Mouse (Mus musculus) MEL (cell line): ENCODE results near the gene Sh3rf3. TPM values are rescaled to one million over a fixed set of nuclear protein-coding genes. Genes with fewer than 3 reads are reported as not detected.

Experiments
- DNase-seq: peaks from one replicate; pipeline ENCODE4 v3.0.0; 2011; ENCODE audit warnings: low read depth, low spot score
- H3K27ac ChIP-seq: 2 replicates; pipeline ENCODE4 v1.5.1; 2012; ENCODE audit warnings: low read depth, mild to moderate bottlenecking, control low read depth, low read length, moderate library complexity; ENCODE audit not compliant: control insufficient read depth
- H3K27me3 ChIP-seq, 2 experiments: fragments of 150-350 bp in 1 of 2; sonication (generic) in 1 of 2; 2 replicates each; pipeline ENCODE4 v1.6.1; 2012; ENCODE audit warnings: low read length in 2 of 2, mild to moderate bottlenecking in 2 of 2, improper control_type of control experiment in 1 of 2, moderate library complexity in 1 of 2; ENCODE audit not compliant: insufficient read depth in 2 of 2, control insufficient read depth in 1 of 2
- H3K36me3 ChIP-seq, 2 experiments: 2 replicates each; pipeline ENCODE4 v1.6.1; 2012 to 2014; ENCODE audit warnings: low read length in 2 of 2, improper control_type of control experiment in 1 of 2, inconsistent platforms in 1 of 2, mild to moderate bottlenecking in 1 of 2; ENCODE audit not compliant: insufficient read depth in 2 of 2, control insufficient read depth in 1 of 2
- H3K4me1 ChIP-seq, 2 experiments: fragments of 150-350 bp in 1 of 2; sonication (generic) in 1 of 2; 2 replicates each; pipeline ENCODE4 v1.6.1; 2012; ENCODE audit warnings: low read length in 2 of 2, improper control_type of control experiment in 1 of 2, mild to moderate bottlenecking in 1 of 2; ENCODE audit not compliant: insufficient read depth in 2 of 2, control insufficient read depth in 1 of 2
- H3K4me3 ChIP-seq, 2 experiments: fragments of 150-350 bp in 1 of 2; sonication (generic) in 1 of 2; 2 replicates each; pipeline ENCODE4 v1.5.1; 2012; ENCODE audit warnings: low read depth in 2 of 2, low read length in 2 of 2, mild to moderate bottlenecking in 2 of 2, moderate library complexity in 2 of 2, control low read depth in 1 of 2, improper control_type of control experiment in 1 of 2; ENCODE audit not compliant: control insufficient read depth in 1 of 2, insufficient read depth in 1 of 2
- H3K79me2 ChIP-seq: 2 replicates; pipeline ENCODE4 v1.6.1; 2012; ENCODE audit warnings: mild to moderate bottlenecking, low read length, moderate library complexity; ENCODE audit not compliant: control insufficient read depth, poor library complexity, insufficient read depth
- H3K9ac ChIP-seq: 2 replicates; pipeline ENCODE4 v1.6.1; 2012; ENCODE audit warnings: low read depth, mild to moderate bottlenecking, control low read depth, low read length, moderate library complexity; ENCODE audit not compliant: control insufficient read depth, poor library complexity, severe bottlenecking
- H3K9me3 ChIP-seq: fragments of 150-350 bp; sonication (generic); replicated peaks from 2 replicates; pipeline ENCODE4 v1.6.1; 2012; ENCODE audit warnings: mild to moderate bottlenecking, low read length, improper control_type of control experiment, moderate library complexity; ENCODE audit not compliant: insufficient read depth
- ELF1 ChIP-seq: IDR thresholded peaks from 2 replicates; pipeline ENCODE4 v1.6.1; 2014; ENCODE audit warnings: low read depth, mild to moderate bottlenecking, inconsistent platforms, low read length, improper control_type of control experiment, moderate library complexity
- EP300 ChIP-seq, 2 experiments: IDR thresholded peaks; 2 replicates each; pipeline ENCODE4 v1.6.1; 2011; ENCODE audit warnings: improper control_type of control experiment in 2 of 2, low read length in 2 of 2, low read depth in 1 of 2, mild to moderate bottlenecking in 1 of 2
- GABPA ChIP-seq: IDR thresholded peaks from 2 replicates; pipeline ENCODE4 v1.6.1; 2012; ENCODE audit warnings: low read depth, mild to moderate bottlenecking, inconsistent platforms, low read length, improper control_type of control experiment, moderate library complexity
- GATA1 ChIP-seq: IDR thresholded peaks from 2 replicates; pipeline ENCODE4 v1.6.1; 2011; ENCODE audit warnings: low read depth, low read length, improper control_type of control experiment
- HCFC1 ChIP-seq: IDR thresholded peaks from 2 replicates; pipeline ENCODE4 v1.6.1; 2012; ENCODE audit warnings: low read depth, mild to moderate bottlenecking, inconsistent platforms, low read length, improper control_type of control experiment, moderate library complexity
- JUND ChIP-seq: IDR thresholded peaks from 2 replicates; pipeline ENCODE4 v1.6.1; 2011; ENCODE audit warnings: low read depth, mild to moderate bottlenecking, improper control_type of control experiment, low read length
- KAT2A ChIP-seq: conservative IDR thresholded peaks from 2 replicates; pipeline ENCODE4 v1.6.1; 2012; ENCODE audit warnings: low read depth, low read length, improper control_type of control experiment, inconsistent platforms
- MXI1 ChIP-seq: IDR thresholded peaks from 2 replicates; pipeline ENCODE4 v1.6.1; 2011; ENCODE audit warnings: mild to moderate bottlenecking, low read depth, low read length, improper control_type of control experiment
- MYB ChIP-seq: IDR thresholded peaks from 2 replicates; pipeline ENCODE4 v1.6.1; 2011; ENCODE audit warnings: mild to moderate bottlenecking, low read depth, low read length, improper control_type of control experiment
- NRF1 ChIP-seq: IDR thresholded peaks from 2 replicates; pipeline ENCODE4 v1.6.1; 2014; ENCODE audit warnings: low read depth, mild to moderate bottlenecking, inconsistent platforms, low read length, improper control_type of control experiment, moderate library complexity; ENCODE audit not compliant: poor library complexity, insufficient read depth, severe bottlenecking
- POLR2AphosphoS2 ChIP-seq: IDR thresholded peaks from 2 replicates; pipeline ENCODE4 v1.6.1; 2011; ENCODE audit warnings: low read length, improper control_type of control experiment
- POLR2AphosphoS5 ChIP-seq: IDR thresholded peaks from 2 replicates; pipeline ENCODE4 v1.6.1; 2012; ENCODE audit warnings: low read depth, borderline replicate concordance, mild to moderate bottlenecking, inconsistent platforms, low read length, moderate library complexity, mixed read lengths
- TCF12 ChIP-seq: IDR thresholded peaks from 2 replicates; pipeline ENCODE4 v1.6.1; 2014; ENCODE audit warnings: low read depth, mild to moderate bottlenecking, inconsistent platforms, low read length, improper control_type of control experiment, moderate library complexity
- USF2 ChIP-seq, 2 experiments: IDR thresholded peaks; 2 replicates each; pipeline ENCODE4 v1.6.1; 2011 to 2012; ENCODE audit warnings: improper control_type of control experiment in 2 of 2, low read length in 2 of 2, borderline replicate concordance in 1 of 2, inconsistent platforms in 1 of 2, low read depth in 1 of 2, mild to moderate bottlenecking in 1 of 2; ENCODE audit not compliant: insufficient read depth in 1 of 2
- polyA plus RNA-seq, 2 experiments: library from polyadenylated mRNA; stranded (reverse) in 1 of 2; unstranded in 1 of 2; fragments of >175 nt in 1 of 2; fragments of >200 nt in 1 of 2; gene quantifications; 2 replicates each; pipeline versions ENCODE4 v1.2.1 to v1.2.4; 2012; ENCODE audit warnings: low replicate concordance in 2 of 2, low read depth in 1 of 2; ENCODE audit not compliant: insufficient read length in 2 of 2, insufficient read depth in 1 of 2, missing spikeins in 1 of 2
- total RNA-seq: library from RNA; depleted of rRNA; stranded (reverse); fragments of 300-350 nt; gene quantifications from 2 replicates; pipeline ENCODE4 v1.2.3, GENCODE M21; 2012

Sh3rf3 gene
- total and polyA plus RNA-seq, 3 experiments, result not detected

DNA sequence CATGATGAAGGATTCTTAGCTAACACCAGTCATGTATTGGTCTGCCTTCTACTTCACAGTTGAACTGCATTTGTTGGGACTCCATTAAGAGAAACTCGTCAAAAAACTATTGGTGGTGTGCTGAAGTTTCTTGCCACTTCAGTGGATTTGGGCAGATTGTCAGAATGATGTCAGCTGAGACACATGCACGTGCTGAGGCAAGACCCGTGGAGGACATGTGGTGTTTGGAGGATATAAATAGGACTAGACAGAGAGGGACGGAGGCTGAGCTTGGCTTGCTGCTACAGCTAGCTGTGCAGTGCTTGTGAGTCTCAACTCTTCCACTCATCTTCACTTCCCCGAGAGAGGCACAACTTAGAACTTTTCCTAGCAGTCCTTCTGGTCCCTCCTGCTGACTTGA lies 161.0 kb downstream of the Sh3rf3 start:
- Histone ChIP-seq H3K36me3 (no peaks in the 10 kb centered on the region), H3K79me2 (no peaks in the 10 kb centered on the region), H3K9ac (no peak overlapping the region), H3K9me3 (no peaks in the 10 kb centered on the region), H3K27ac (no peak overlapping the region), H3K4me1 (no peaks in the 10 kb centered on the region), H3K27me3 (no peaks in the 10 kb centered on the region), H3K4me3 (no peak overlapping the region)
- no peak for DNase-seq
- TF ChIP-seq JUND (no peak), NRF1 (no peak), GABPA (no peak), GATA1 (no peak), KAT2A (no peak), ELF1 (no peak), POLR2AphosphoS2 (no peak), TCF12 (no peak), MXI1 (no peak), HCFC1 (no peak), POLR2AphosphoS5 (no peak)

- H3K27ac ChIP-seq, result no peak overlapping the region
- H3K79me2 ChIP-seq, result no peaks in the 10 kb centered on the region
- TF ChIP-seq USF2 (IDR thresholded peaks at IDR 0.05; ENCODE audit: borderline replicate concordance in 1 of 2, insufficient read depth in 1 of 2, low read depth in 1 of 2, low read length in 2 of 2), result no peak
- no peak for TF ChIP-seq EP300 (IDR thresholded peaks at IDR 0.05; ENCODE audit: low read depth in 1 of 2, low read length in 2 of 2)
- no peak for TF ChIP-seq HCFC1
- TF ChIP-seq POLR2AphosphoS2, result no peak
- no peak for TF ChIP-seq MYB
- no peak overlapping the region for H3K4me3 ChIP-seq
- H3K27me3 ChIP-seq, result no peaks in the 10 kb centered on the region
- H3K4me1 ChIP-seq, result no peaks in the 10 kb centered on the region
- no peaks in the 10 kb centered on the region for H3K9me3 ChIP-seq
- no peak overlapping the region for H3K9ac ChIP-seq
- no peak for DNase-seq
- H3K36me3 ChIP-seq, result no peaks in the 10 kb centered on the region
Measured at GRCm38 (mm10) chr10:58979320-58979959, 166.3 kb downstream of the Sh3rf3 start.
